Mouse (Mus musculus) MEL (cell line): Measurements from ENCODE around the gene Tex44.

Source experiments
- BHLHE40 ChIP-seq: IDR thresholded peaks from 2 replicates; pipeline ENCODE4 v1.6.1; 2012; ENCODE audit warnings: low read depth, mild to moderate bottlenecking, inconsistent platforms, low read length, improper control_type of control experiment, borderline replicate concordance
- CTCF ChIP-seq, 3 experiments: IDR thresholded peaks in 2 of 3; conservative IDR thresholded peaks in 1 of 3; 2 replicates each; pipeline ENCODE4 v1.5.1; 2011 to 2012; ENCODE audit warnings: low read length in 3 of 3, low read depth in 2 of 3, mild to moderate bottlenecking in 2 of 3, improper control_type of control experiment in 1 of 3, inconsistent platforms in 1 of 3, mixed read lengths in 1 of 3, moderate library complexity in 1 of 3; ENCODE audit not compliant: control insufficient read depth in 1 of 3, insufficient read depth in 1 of 3, poor library complexity in 1 of 3, severe bottlenecking in 1 of 3
- E2F4 ChIP-seq: IDR thresholded peaks from 2 replicates; pipeline ENCODE4 v1.6.1; 2011; ENCODE audit warnings: low read depth, low read length, improper control_type of control experiment, borderline replicate concordance
- EP300 ChIP-seq, 2 experiments: IDR thresholded peaks; 2 replicates each; pipeline ENCODE4 v1.6.1; 2011; ENCODE audit warnings: improper control_type of control experiment in 2 of 2, low read length in 2 of 2, low read depth in 1 of 2, mild to moderate bottlenecking in 1 of 2
- GATA1 ChIP-seq: IDR thresholded peaks from 2 replicates; pipeline ENCODE4 v1.6.1; 2011; ENCODE audit warnings: low read depth, low read length, improper control_type of control experiment
- POLR2A ChIP-seq, 2 experiments: IDR thresholded peaks; 2 replicates each; pipeline ENCODE4 v1.6.1; 2011 to 2012; ENCODE audit warnings: low read length in 2 of 2, mild to moderate bottlenecking in 2 of 2, control low read depth in 1 of 2, improper control_type of control experiment in 1 of 2, low read depth in 1 of 2, moderate library complexity in 1 of 2; ENCODE audit not compliant: control insufficient read depth in 1 of 2, insufficient read depth in 1 of 2, poor library complexity in 1 of 2
- POLR2AphosphoS2 ChIP-seq: IDR thresholded peaks from 2 replicates; pipeline ENCODE4 v1.6.1; 2011; ENCODE audit warnings: low read length, improper control_type of control experiment
- RCOR1 ChIP-seq: IDR thresholded peaks from 2 replicates; pipeline ENCODE4 v1.6.1; 2012; ENCODE audit warnings: low read depth, mild to moderate bottlenecking, inconsistent platforms, low read length, improper control_type of control experiment
- TAL1 ChIP-seq: IDR thresholded peaks from 2 replicates; pipeline ENCODE4 v1.6.1; 2012; ENCODE audit warnings: mild to moderate bottlenecking, inconsistent platforms, low read length, moderate library complexity, mixed read lengths

DNA sequence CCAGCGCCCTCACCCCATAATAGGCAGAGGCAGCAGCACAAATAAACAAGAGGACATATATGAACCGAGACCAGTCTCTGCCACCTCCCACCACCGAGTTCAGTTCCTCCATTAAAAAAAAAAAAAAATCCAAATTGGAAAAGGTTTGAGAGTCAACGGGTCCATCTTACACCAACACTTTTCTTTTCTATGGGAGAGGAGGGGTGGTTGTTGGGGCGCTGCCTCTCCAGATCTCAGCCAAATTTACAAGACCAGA, 15.5 kb downstream of the Tex44 start:
- TF ChIP-seq CTCF (IDR thresholded peaks at IDR 0.05 in 2 of 3, conservative IDR thresholded peaks at IDR 0.05 in 1 of 3; ENCODE audit: control insufficient read depth in 1 of 3, insufficient read depth in 1 of 3, low read depth in 2 of 3, low read length in 3 of 3, poor library complexity in 1 of 3, severe bottlenecking in 1 of 3) = no peak
- TF ChIP-seq RCOR1 = no peak
- no peak for TF ChIP-seq BHLHE40
- TF ChIP-seq POLR2A (IDR thresholded peaks at IDR 0.05; ENCODE audit: control insufficient read depth in 1 of 2, insufficient read depth in 1 of 2, low read depth in 1 of 2, low read length in 2 of 2, poor library complexity in 1 of 2) = no peak; a peak in 1 of 4 replicates
- TF ChIP-seq EP300 (IDR thresholded peaks at IDR 0.05; ENCODE audit: low read depth in 1 of 2, low read length in 2 of 2) = no peak
- TF ChIP-seq POLR2AphosphoS2 = no peak
- no peak for TF ChIP-seq TAL1
- no peak for TF ChIP-seq E2F4
- no peak for TF ChIP-seq GATA1
